Mouse (Mus musculus): ENCODE measurements around the gene Ptbp1. TPM values are rescaled to one million over a fixed set of nuclear protein-coding genes. Genes with fewer than 3 reads are reported as not detected.

Ptbp1 gene
- polyA plus RNA-seq, 1 experiment from 2014 or later: 237 TPM

- H3K27me3 ChIP-seq (ENCODE audit: control insufficient read depth, insufficient read depth, low read length): no peaks in the 10 kb centered on the region
- ATAC-seq (replicated peaks; ENCODE audit: insufficient number of reproducible peaks, low FRiP score, low TSS enrichment, low read depth) (no peak), DNase-seq (ENCODE audit: low spot score) (no peak)
- H3K4me1 ChIP-seq (ENCODE audit: control insufficient read depth, insufficient read depth, low read length): no peaks in the 10 kb centered on the region
- H3K9ac ChIP-seq (replicated peaks; ENCODE audit: low read length): no peak overlapping the region
- no peak overlapping the region for H3K27ac ChIP-seq (replicated peaks; ENCODE audit: low read depth, low read length)
- no peaks in the 10 kb centered on the region for H3K9me3 ChIP-seq (replicated peaks; ENCODE audit: control insufficient read depth, low read length)
- H3K4me3 ChIP-seq (ENCODE audit: low read depth, low read length): no peak overlapping the region
- H3K36me3 ChIP-seq (replicated peaks; ENCODE audit: control insufficient read depth, insufficient read depth, low read depth, low read length): peaks cover 8% of the 10 kb centered on the region
- 82% methylated on average over 5 of the region's 5 CpGs for WGBS
- no peak overlapping the region for H3K4me2 ChIP-seq (ENCODE audit: low read depth, low read length)
Observed at GRCm38 (mm10) chr10:79814271-79814842, 39.9 kb upstream of the Ptbp1 start.

DNA sequence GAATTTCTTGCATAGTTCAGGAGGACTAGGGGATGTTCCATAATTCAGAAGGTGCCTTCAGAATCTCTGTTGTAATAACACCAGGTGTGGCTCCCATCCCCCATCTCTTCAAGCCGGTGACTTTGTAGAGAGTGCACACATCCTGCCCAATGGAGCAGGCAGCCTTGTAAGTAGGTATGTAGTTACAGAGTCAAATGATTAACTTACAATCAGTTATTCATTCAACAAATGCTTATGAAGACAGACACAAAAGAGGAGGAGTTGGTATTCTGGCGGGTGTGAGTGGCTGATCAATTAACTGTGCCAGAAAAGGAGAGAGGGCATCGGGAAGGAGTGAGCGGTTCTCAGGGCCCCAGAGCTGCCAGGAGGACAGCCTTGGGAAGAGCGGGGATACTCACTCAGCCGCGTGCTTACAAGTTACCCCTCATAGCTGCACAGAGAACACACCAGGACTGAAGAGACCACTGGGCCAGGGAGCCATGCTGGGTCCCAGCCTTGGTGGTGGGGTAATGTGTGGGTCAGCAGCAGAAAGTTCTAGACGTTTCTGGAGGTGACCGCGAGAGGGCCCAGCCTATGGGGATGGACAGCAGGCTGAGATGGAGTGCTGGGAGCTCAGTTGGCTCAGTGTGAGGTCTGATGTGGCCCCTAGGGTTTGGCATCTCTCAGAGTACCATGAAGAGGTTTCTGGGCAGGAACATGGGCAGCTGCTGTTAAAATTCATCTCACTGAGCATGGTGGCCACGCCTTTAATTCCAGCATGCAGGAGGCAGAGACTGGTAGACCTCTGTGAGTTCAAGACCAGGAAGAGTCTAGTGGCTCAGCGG is 38.3 kb upstream of the Ptbp1 start:
- no peak overlapping the region for H3K9ac ChIP-seq (replicated peaks; ENCODE audit: low read length)
- ATAC-seq (replicated peaks; ENCODE audit: insufficient number of reproducible peaks, low FRiP score, low TSS enrichment, low read depth) (no peak), DNase-seq (ENCODE audit: low spot score) (no peak)
- H3K9me3 ChIP-seq (replicated peaks; ENCODE audit: control insufficient read depth, low read length): no peaks in the 10 kb centered on the region
- H3K4me3 ChIP-seq (ENCODE audit: low read depth, low read length): no peak overlapping the region
- H3K27me3 ChIP-seq (ENCODE audit: control insufficient read depth, insufficient read depth, low read length): no peaks in the 10 kb centered on the region
- H3K27ac ChIP-seq (replicated peaks; ENCODE audit: low read depth, low read length): no peak overlapping the region
- H3K4me2 ChIP-seq (ENCODE audit: low read depth, low read length): no peak overlapping the region
- peaks cover 8% of the 10 kb centered on the region for H3K36me3 ChIP-seq (replicated peaks; ENCODE audit: control insufficient read depth, insufficient read depth, low read depth, low read length)
- 85% methylated on average over 12 of the region's 12 CpGs for WGBS
- no peaks in the 10 kb centered on the region for H3K4me1 ChIP-seq (ENCODE audit: control insufficient read depth, insufficient read depth, low read length)

DNA sequence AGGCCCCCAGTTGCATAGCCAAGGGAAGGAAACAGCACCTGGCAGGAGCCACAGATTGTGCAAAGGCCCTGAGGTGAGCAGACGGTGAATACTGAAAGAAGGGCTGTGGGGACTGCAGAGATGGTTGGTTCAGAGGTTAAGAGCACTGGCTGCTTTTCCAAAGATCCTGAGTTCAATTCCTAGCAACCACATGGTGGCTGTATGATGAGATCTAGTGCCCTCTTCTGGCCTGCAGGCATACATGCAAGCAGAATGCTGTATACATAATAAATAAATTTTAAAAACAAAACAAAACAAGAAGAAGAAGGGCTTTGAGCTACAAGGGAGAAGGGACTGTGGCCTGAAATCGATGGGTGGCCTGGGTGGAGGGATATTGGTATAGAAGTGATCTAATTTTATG is 37.1 kb upstream of the Ptbp1 start:
- Histone ChIP-seq H3K9me3 (replicated peaks; ENCODE audit: control insufficient read depth, low read length) (no peaks in the 10 kb centered on the region), H3K4me3 (ENCODE audit: low read depth, low read length) (no peak overlapping the region), H3K4me1 (ENCODE audit: control insufficient read depth, insufficient read depth, low read length) (no peaks in the 10 kb centered on the region), H3K36me3 (replicated peaks; ENCODE audit: control insufficient read depth, insufficient read depth, low read depth, low read length) (peaks cover 8% of the 10 kb centered on the region), H3K27me3 (ENCODE audit: control insufficient read depth, insufficient read depth, low read length) (no peaks in the 10 kb centered on the region), H3K9ac (replicated peaks; ENCODE audit: low read length) (no peak overlapping the region), H3K4me2 (ENCODE audit: low read depth, low read length) (no peak overlapping the region), H3K27ac (replicated peaks; ENCODE audit: low read depth, low read length) (no peak overlapping the region)
- no peak for ATAC-seq (replicated peaks; ENCODE audit: insufficient number of reproducible peaks, low FRiP score, low TSS enrichment, low read depth)
- no peak for DNase-seq (ENCODE audit: low spot score)
- WGBS: 77% methylated on average over 2 of the region's 2 CpGs

DNA sequence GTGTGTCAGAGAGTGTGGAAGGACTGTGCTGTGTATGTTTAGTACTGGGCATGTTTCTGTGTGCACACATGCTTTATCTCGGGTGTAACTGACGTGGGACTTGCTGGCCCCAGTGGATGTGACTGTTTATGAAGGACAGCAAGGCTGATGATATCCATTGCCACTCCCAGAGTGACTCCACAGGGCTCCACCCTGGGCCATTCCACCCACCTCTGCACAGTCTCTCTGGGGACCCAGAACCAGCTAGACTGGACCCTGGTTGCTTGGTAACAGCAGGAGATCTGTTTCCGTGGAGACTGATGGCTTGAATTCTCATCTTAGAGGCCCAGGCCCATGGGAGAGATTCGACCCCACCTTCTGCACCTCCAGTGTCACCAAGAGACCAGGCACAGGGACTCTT is 36.0 kb upstream of the Ptbp1 start:
- H3K4me1 ChIP-seq (ENCODE audit: control insufficient read depth, insufficient read depth, low read length): no peaks in the 10 kb centered on the region
- H3K9me3 ChIP-seq (replicated peaks; ENCODE audit: control insufficient read depth, low read length): no peaks in the 10 kb centered on the region
- H3K4me2 ChIP-seq (ENCODE audit: low read depth, low read length): no peak overlapping the region
- WGBS: 73% methylated on average over 4 of the region's 4 CpGs
- no peak overlapping the region for H3K4me3 ChIP-seq (ENCODE audit: low read depth, low read length)
- peaks cover 8% of the 10 kb centered on the region for H3K36me3 ChIP-seq (replicated peaks; ENCODE audit: control insufficient read depth, insufficient read depth, low read depth, low read length)
- no peak for DNase-seq (ENCODE audit: low spot score)
- H3K27me3 ChIP-seq (ENCODE audit: control insufficient read depth, insufficient read depth, low read length): no peaks in the 10 kb centered on the region
- H3K27ac ChIP-seq (replicated peaks; ENCODE audit: low read depth, low read length): 0 out of 2 replicates have a peak overlapping the region, but pooled peaks have one; percentile 47
- ATAC-seq (replicated peaks; ENCODE audit: insufficient number of reproducible peaks, low FRiP score, low TSS enrichment, low read depth): no peak
- no peak overlapping the region for H3K9ac ChIP-seq (replicated peaks; ENCODE audit: low read length)

DNA sequence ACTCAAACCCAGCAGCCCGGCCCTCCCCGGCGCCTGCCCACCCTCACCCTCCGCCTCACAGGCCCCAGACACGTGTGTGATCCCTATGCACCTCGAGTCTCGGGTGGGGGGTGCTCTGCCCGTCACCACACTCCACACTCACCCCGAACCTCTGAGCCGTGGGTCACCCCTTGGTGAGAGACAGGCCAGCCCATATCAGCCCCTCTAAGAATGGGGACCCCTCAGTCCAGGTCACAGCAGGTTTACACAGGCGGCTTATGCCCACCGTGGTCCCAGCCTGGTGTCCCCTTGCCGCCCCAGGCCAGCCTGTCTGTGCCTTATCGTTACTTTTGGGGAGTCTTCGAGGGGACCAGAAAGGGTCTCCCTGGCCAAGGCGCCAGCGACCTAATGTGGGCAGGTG is 34.6 kb upstream of the Ptbp1 start:
- no peaks in the 10 kb centered on the region for H3K9me3 ChIP-seq (replicated peaks; ENCODE audit: control insufficient read depth, low read length)
- H3K4me3 ChIP-seq (ENCODE audit: low read depth, low read length): no peak overlapping the region
- no peak overlapping the region for H3K27ac ChIP-seq (replicated peaks; ENCODE audit: low read depth, low read length)
- DNase-seq (ENCODE audit: low spot score): no peak
- no peaks in the 10 kb centered on the region for H3K4me1 ChIP-seq (ENCODE audit: control insufficient read depth, insufficient read depth, low read length)
- H3K27me3 ChIP-seq (ENCODE audit: control insufficient read depth, insufficient read depth, low read length): no peaks in the 10 kb centered on the region
- no peak overlapping the region for H3K9ac ChIP-seq (replicated peaks; ENCODE audit: low read length)
- H3K4me2 ChIP-seq (ENCODE audit: low read depth, low read length): no peak overlapping the region
- peaks cover 8% of the 10 kb centered on the region for H3K36me3 ChIP-seq (replicated peaks; ENCODE audit: control insufficient read depth, insufficient read depth, low read depth, low read length)
- no peak for ATAC-seq (replicated peaks; ENCODE audit: insufficient number of reproducible peaks, low FRiP score, low TSS enrichment, low read depth)
- WGBS: 92% methylated on average over 16 of the region's 17 CpGs

- Histone ChIP-seq H3K27me3 (ENCODE audit: control insufficient read depth, insufficient read depth, low read length) (no peaks in the 10 kb centered on the region), H3K4me1 (ENCODE audit: control insufficient read depth, insufficient read depth, low read length) (no peaks in the 10 kb centered on the region), H3K9me3 (replicated peaks; ENCODE audit: control insufficient read depth, low read length) (no peaks in the 10 kb centered on the region), H3K36me3 (replicated peaks; ENCODE audit: control insufficient read depth, insufficient read depth, low read depth, low read length) (peaks cover 8% of the 10 kb centered on the region), H3K4me2 (ENCODE audit: low read depth, low read length) (no peak overlapping the region), H3K27ac (replicated peaks; ENCODE audit: low read depth, low read length) (no peak overlapping the region), H3K4me3 (ENCODE audit: low read depth, low read length) (no peak overlapping the region), H3K9ac (replicated peaks; ENCODE audit: low read length) (no peak overlapping the region)
- ATAC-seq (replicated peaks; ENCODE audit: insufficient number of reproducible peaks, low FRiP score, low TSS enrichment, low read depth) (no peak), DNase-seq (ENCODE audit: low spot score) (no peak)
- WGBS: 80% methylated on average over 8 of the region's 8 CpGs
Observed at GRCm38 (mm10) chr10:79820277-79820676, 34.0 kb upstream of the Ptbp1 start.

- Histone ChIP-seq H3K4me1 (ENCODE audit: control insufficient read depth, insufficient read depth, low read length) (no peaks in the 10 kb centered on the region), H3K36me3 (replicated peaks; ENCODE audit: control insufficient read depth, insufficient read depth, low read depth, low read length) (peaks cover 8% of the 10 kb centered on the region), H3K27ac (replicated peaks; ENCODE audit: low read depth, low read length) (no peak within 1 kb of the TSS), H3K4me3 (ENCODE audit: low read depth, low read length) (no peak within 1 kb of the TSS), H3K4me2 (ENCODE audit: low read depth, low read length) (no peak within 1 kb of the TSS), H3K9ac (replicated peaks; ENCODE audit: low read length) (no peak within 1 kb of the TSS), H3K9me3 (replicated peaks; ENCODE audit: control insufficient read depth, low read length) (no peaks in the 10 kb centered on the region), H3K27me3 (ENCODE audit: control insufficient read depth, insufficient read depth, low read length) (no peaks in the 10 kb centered on the region)
- DNase-seq (ENCODE audit: low spot score) (no peak), ATAC-seq (replicated peaks; ENCODE audit: insufficient number of reproducible peaks, low FRiP score, low TSS enrichment, low read depth) (no peak)
- WGBS: 68% methylated on average over 11 of the region's 11 CpGs
Observed at GRCm38 (mm10) chr10:79820782-79821181, 33.4 kb upstream of the Ptbp1 start, which contains the start of gene Misp. Gene Misp, plus strand, starts transcription at chr10:79820989.

GRCm38 (mm10) chr10:79821731-79822130 is 32.5 kb upstream of the Ptbp1 start:
- no peak overlapping the region for H3K9ac ChIP-seq (replicated peaks; ENCODE audit: low read length)
- H3K27me3 ChIP-seq (ENCODE audit: control insufficient read depth, insufficient read depth, low read length): no peaks in the 10 kb centered on the region
- no peak overlapping the region for H3K4me2 ChIP-seq (ENCODE audit: low read depth, low read length)
- H3K9me3 ChIP-seq (replicated peaks; ENCODE audit: control insufficient read depth, low read length): no peaks in the 10 kb centered on the region
- H3K4me1 ChIP-seq (ENCODE audit: control insufficient read depth, insufficient read depth, low read length): no peaks in the 10 kb centered on the region
- ATAC-seq (replicated peaks; ENCODE audit: insufficient number of reproducible peaks, low FRiP score, low TSS enrichment, low read depth): no peak
- DNase-seq (ENCODE audit: low spot score): no peak
- H3K36me3 ChIP-seq (replicated peaks; ENCODE audit: control insufficient read depth, insufficient read depth, low read depth, low read length): peaks cover 6% of the 10 kb centered on the region; the same call in 1 of the 2 replicates
- no peak overlapping the region for H3K4me3 ChIP-seq (ENCODE audit: low read depth, low read length)
- H3K27ac ChIP-seq (replicated peaks; ENCODE audit: low read depth, low read length): no peak overlapping the region
- 87% methylated on average over 12 of the region's 12 CpGs for WGBS

All from embryonic facial prominence, embryonic 11.5 days (tissue).